In genomic region chr5:29036636-29037035, GRCm38 (mm10) we compare ENCODE assay signal across 8 mouse cellular contexts.
DNase-seq lines count a peak whose midpoint lies in the region; ATAC-seq and TF ChIP-seq lines count a peak whose summit lies in the region.

No protein-coding gene starts in this region.

- no peaks in the 10 kb centered on the region for H3K27me3 ChIP-seq in liver, postnatal 0 days (ENCODE audit: insufficient read depth, low read length)

- peak; percentile 14; the same call in 1 of the 2 replicates for TF ChIP-seq CTCF in brain, embryonic 14.5 days (IDR thresholded peaks at IDR 0.05; ENCODE audit: borderline replicate concordance, extremely low read depth, insufficient read depth, insufficient read length)
- 0 out of 2 replicates have a peak, but pooled peaks have one; percentile 27 for TF ChIP-seq CTCF in liver, postnatal 0 days (IDR thresholded peaks at IDR 0.05; ENCODE audit: low read depth)

- 73% methylated on average over 20 of the region's 20 CpGs for WGBS in liver, postnatal 0 days (ENCODE audit: insufficient replicate concordance)

- no peak for TF ChIP-seq EP300 in liver, postnatal 0 days (IDR thresholded peaks at IDR 0.05; ENCODE audit: low read depth)

- H3K9ac ChIP-seq in liver, postnatal 0 days (replicated peaks), result no peak overlapping the region

- H3K9me3 ChIP-seq in liver, postnatal 0 days (ENCODE audit: low read length), result no peaks in the 10 kb centered on the region

- no peak overlapping the region for H3K27ac ChIP-seq in liver, postnatal 0 days (ENCODE audit: low read depth)

- no peak overlapping the region for H3K4me3 ChIP-seq in liver, postnatal 0 days (ENCODE audit: low read depth, low read length)

- peak; percentile 2 for DNase-seq in heart, adult 8-10 months (ENCODE audit: low spot score)
- DNase-seq in heart, postnatal 25 days (ENCODE audit: low spot score), result no peak
- DNase-seq in A20 (ENCODE audit: low read depth, low spot score), result peak; percentile 24
- peak; percentile 77 for DNase-seq in brain, embryonic 14.5 days (ENCODE audit: low read depth)
- DNase-seq in kidney, postnatal 14 days, result peak; percentile 13
- peak; percentile 15 for DNase-seq in liver, postnatal 0 days
- no peak for DNase-seq in Muller cell, postnatal 12 days (ENCODE audit: inconsistent ontology term)
- DNase-seq in thymus, postnatal 14 days, result no peak

- H3K36me3 ChIP-seq in liver, postnatal 0 days (replicated peaks; ENCODE audit: insufficient read depth, low read length), result no peaks in the 10 kb centered on the region

- no peak for TF ChIP-seq POLR2A in brain, embryonic 14.5 days (IDR thresholded peaks at IDR 0.05; ENCODE audit: borderline replicate concordance, extremely low read depth, insufficient read depth, insufficient read length, poor library complexity, severe bottlenecking)

- intact Hi-C loops in heart, postnatal 25 days (cut with DNase I), result loop anchor here (5.0 kb wide), 2 partner anchors 564 to 584 kb away; no protein-coding TSS in a partner anchor

- no peaks in the 10 kb centered on the region for H3K4me1 ChIP-seq in liver, postnatal 0 days (ENCODE audit: insufficient read depth)

- no peak for ATAC-seq in liver, postnatal 0 days

- no peak overlapping the region for H3K4me2 ChIP-seq in liver, postnatal 0 days (ENCODE audit: low read depth, low read length)

Comparison
In these comparisons a context has a peak if more than half of its experiments do, and no peak if none do; other contexts are left out.
1. DNase-seq: peak in heart, adult 8-10 months (single experiment), A20 (single experiment), brain, embryonic 14.5 days (single experiment), kidney, postnatal 14 days (single experiment) and liver, postnatal 0 days (single experiment); none in heart, postnatal 25 days (single experiment), Muller cell, postnatal 12 days (single experiment) and thymus, postnatal 14 days (single experiment).